Mouse (Mus musculus) retina, adult 2 months (tissue): ENCODE results near the gene Npm1.

Experiments
- DNase-seq: peaks from one replicate; pipeline ENCODE4 v3.0.0-alpha.2; 2012; ENCODE audit warnings: low read depth, low spot score

The Npm1 gene

GRCm38 (mm10) chr11:33162998-33163506 lies at the start of gene Npm1:
Gene Npm1, minus strand, starts transcription at chr11:33163206.
- DNase-seq: peak; percentile 99

- DNase-seq: no peak
Observed at GRCm38 (mm10) chr11:33207411-33207810, 44.4 kb upstream of the Npm1 start.

GRCm38 (mm10) chr11:33204966-33205365 lies 42.0 kb upstream of the Npm1 start:
- DNase-seq: no peak

- no peak for DNase-seq
Observed at GRCm38 (mm10) chr11:33204329-33204705, 41.3 kb upstream of the Npm1 start.

- DNase-seq: no peak
Observed at GRCm38 (mm10) chr11:33203383-33204328, 40.6 kb upstream of the Npm1 start, which contains the start of gene Tlx3. Gene Tlx3, minus strand, starts transcription at chr11:33203589.

GRCm38 (mm10) chr11:33202972-33203371 lies 40.0 kb upstream of the Npm1 start:
- no peak for DNase-seq

DNA sequence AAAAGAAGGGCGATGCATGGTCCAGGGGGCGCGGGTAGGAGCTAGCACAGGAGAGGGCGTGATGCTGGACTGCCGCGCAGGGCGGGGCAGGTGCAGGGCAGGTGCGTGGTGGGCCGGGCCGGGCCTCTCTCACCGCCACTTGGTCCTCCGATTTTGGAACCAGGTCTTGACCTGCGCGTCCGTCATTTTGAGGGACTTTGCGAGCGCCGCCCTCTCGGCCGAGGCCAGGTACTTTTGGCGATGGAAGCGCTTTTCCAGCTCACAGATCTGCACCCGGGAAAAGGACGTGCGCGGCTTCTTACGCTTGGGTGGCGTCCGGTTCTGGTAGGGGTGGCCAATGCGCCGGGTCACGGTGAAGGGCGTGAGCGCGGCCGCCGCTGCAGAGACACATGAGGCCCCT lies 39.3 kb upstream of the Npm1 start:
- DNase-seq: no peak

DNA sequence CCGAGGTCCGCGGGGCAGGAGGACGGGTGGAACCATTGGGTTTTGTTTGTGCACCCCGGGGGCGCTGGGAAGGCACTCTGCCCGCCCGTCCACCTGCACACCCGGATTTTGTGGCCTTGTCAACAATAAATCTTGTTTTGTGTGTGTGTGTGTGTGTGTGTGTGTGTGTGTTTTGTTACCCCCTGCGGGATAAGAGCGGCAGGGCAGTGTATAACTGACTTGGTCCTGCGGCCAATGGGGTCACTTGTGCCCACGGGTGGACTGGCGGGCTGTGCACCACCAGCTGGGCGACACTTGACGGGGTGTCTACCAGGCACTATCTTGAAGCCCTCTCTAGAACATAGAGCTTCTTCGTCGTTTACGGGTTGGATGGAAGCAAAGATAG lies 38.6 kb upstream of the Npm1 start:
- no peak for DNase-seq

- no peak for DNase-seq
Observed at GRCm38 (mm10) chr11:33200764-33201625, 38.0 kb upstream of the Npm1 start.

DNA sequence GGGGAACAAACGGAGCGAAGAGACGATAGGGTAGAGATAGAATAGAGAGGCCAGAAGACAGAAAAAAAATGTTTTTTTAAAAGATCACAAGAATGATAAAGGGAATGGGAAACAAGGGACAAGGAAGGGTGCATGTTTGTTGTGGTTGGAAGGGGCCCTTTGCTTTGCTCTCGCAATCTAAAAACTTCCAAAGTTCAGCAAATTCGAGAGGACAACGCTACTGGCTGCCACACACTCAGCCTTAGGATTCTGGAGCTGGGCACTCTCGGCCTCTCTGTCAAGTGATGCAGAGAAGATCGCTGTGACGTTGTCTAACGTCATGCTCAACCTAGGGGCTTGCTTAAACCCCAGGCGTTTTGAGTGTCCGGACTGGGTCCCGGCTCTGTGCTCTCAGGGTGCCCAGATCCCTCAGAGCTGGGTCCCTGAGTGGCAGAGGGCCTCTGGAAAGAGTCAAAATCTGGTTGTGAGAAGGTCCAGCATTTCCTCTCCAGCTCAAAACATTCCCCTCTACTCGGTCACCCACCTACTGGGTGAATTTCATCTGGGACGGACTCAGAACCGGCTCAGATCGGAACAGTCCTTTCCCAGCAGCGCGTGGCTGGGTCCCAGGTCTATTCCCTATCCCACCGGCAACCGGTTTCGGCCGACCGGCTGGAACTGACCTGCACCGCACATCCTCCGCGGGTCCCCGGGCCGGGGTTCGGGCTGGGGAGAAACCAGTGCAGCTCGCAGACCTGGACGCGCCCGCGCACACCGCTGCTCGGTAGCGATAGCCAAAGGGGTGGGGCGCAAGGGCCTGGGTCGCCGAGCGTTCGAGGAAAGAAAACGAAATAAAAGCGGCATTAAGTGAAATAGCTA lies 37.1 kb upstream of the Npm1 start:
- no peak for DNase-seq

DNA sequence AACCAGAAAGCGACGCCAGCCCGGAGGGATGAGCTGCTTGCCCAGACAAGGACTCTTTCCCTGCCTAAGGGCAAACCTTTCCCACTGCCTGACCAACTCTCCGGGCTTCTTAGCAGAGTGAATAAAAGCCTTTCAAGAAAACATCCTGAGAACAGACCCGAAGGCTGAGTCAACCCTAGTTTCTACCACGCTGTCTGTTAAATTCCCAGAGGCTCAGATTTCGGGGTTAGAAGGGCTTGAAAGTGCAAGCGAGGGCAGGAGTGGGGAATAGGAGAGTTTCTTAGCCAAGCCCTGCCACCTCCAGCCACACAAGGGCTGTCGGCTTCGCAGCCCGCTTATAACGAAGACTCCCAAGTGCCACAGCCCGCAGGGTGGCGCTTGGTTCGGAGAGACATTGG lies 36.1 kb upstream of the Npm1 start:
- DNase-seq: no peak

DNA sequence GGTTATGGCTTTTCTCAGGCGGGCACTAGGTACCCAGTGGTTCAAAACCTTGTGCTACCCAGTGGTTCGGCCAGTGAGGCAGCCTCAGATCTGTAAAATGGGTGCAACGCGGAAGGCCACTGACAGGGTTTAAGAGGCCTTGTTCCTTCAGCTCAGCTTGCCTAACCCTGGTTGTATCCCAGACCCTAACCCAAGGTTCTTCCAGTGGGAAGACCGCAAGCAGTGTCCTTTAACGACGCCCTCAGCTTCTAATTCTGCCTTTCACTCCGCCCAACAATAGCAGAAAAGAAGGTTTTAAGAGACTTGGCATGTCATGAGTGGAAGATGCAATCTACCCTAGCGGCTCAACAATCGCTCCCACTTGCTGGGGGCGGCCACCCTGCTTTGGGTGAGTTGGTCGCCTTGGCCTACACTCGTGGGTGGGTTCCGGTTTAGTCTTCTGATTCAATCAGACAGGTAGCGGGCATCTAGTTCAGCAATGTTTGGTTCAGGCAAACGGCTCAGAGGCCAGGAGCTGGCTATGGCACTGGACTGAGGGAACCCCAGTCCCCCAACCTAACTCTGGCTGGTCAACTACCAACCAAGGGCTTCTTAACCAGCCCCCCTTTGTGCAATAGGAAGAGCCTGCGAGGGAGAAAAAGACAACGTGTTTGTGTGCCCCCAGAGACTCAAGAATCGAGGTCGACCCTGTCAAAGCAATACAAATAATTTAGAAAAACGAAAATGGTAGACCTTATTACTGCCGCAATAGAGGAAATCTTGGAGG lies 35.5 kb upstream of the Npm1 start:
- DNase-seq: no peak

DNA sequence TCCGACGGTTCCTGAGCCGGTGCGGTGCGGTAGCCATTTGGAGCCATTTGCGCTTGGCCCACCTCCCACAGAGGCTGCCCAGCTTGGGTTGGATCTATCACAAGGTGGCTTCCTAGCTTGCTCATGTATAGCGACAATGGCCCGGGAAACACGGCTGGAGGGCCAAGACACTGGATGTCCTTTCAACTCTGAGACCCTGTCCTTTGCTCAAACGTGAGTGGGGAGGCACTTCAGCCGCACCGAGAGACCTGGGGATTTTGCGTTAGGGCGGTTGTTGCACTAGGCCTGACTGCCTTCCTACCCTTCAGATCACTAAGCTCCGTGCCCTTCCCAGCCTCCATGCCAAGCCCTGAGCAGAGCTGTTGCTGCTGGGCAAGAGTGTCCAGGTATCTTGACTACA lies 34.7 kb upstream of the Npm1 start:
- no peak for DNase-seq

- DNase-seq: no peak
Observed at GRCm38 (mm10) chr11:33197133-33197514, 34.1 kb upstream of the Npm1 start.

DNA sequence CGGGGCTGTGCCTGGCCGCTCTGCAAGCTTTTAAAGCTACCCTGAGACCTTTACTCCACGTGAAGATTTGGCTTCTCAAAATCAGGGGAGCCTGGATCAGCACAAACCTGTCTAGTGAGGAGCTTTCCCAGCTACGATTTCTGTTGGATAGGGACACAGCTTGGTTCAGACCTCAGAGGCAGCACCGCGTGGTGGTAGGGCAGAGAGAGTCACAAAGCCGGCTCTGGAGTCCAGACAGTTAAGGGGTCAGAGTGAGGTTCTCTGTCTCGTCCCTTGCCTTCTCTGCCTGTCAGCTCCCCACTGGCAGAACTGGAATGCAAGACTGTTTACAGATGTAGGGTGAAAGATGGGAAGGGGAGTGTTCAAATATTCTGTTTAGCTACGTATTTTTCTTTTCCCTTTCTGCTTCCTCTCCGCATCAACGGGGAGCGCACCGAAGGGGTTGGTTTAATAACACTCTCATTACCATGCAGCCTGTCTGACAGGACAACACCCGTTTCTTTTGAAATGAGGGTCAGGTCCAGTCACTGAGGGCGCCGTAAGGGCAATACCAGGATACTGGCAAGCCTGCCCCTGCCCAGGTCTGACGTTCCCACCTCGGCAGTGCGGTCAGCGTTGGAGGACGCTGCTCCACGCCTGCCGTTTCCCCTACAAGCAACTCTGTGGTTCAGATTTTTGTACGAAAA lies 33.6 kb upstream of the Npm1 start:
- no peak for DNase-seq

DNA sequence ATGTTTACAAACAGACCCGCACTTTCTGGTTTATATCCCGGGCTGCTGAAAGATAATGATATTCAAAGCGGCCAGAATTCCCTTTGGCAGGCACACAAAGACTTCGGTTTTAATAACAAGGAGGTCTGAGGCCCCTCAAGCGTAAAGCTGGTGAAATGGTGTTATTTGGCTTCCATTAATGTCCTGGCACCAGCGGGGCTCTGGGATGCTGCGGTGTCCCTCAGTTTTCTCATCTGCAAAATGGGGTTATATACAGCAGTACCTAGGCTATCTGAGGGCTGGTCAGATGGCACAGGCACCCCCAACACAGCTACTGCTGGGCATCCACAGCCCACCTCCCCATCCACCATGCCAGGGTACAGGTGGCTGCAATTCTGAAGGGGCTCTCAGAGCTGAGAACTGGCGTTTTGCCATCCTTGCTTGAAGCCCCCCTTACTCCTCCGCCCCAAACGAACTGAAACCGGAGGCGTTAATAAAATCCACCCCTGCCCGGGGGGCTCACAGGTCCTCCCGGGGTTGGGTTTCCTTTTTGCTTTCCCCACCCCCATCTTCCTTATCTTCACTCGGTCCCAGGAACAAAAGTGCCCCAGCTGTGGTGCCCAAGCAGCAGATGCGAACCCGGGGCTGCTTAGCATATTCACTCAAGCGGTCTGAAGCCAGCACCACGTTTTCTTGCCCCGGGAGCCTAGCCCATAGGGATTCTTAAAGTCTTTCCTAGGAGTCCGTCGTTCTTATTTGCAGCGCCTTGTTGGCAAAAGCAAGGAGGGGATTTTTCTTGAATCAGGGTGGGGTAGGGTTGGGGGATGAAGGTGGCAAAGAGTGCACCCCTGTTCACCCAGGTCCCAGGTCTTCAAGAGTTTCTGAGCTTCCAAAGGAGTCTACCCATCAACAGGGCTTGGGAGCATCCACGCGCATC lies 32.8 kb upstream of the Npm1 start:
- DNase-seq: no peak

DNA sequence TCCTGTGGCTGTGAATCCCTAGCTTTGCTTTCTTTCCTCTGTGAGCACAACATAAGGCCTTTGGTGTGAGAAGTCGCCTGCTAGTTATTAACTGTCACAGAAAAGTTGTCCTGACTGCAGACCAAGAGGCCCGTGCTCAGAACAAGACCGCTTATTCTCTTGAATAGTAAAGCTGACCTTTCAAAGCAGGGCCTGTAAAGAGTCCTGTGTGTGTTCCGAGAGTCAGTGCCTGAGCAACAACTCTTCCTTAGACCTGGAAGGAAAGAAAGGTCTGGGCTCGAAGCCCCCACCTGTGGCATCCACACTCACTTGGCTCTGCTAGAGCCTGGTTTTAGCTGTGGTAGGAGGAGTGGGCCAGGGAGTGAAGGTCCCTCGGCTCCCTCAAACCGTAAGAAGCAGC lies 32.1 kb upstream of the Npm1 start:
- DNase-seq: no peak

GRCm38 (mm10) chr11:33193695-33194094 lies 30.7 kb upstream of the Npm1 start:
- DNase-seq: no peak

- DNase-seq: no peak
Observed at GRCm38 (mm10) chr11:33181804-33182203, 18.8 kb upstream of the Npm1 start.
